Mouse (Mus musculus) spleen, adult 2 months (tissue): Measurements from ENCODE around the gene Pipox.

Experiments
- CTCF ChIP-seq: fragments of 200-500 bp; IDR thresholded peaks from 2 replicates; pipeline ENCODE4 v1.5.1; 2011; ENCODE audit warnings: mild to moderate bottlenecking, inconsistent platforms; ENCODE audit not compliant: insufficient read depth, insufficient read length, insufficient replicate concordance; ENCODE audit errors: extremely low read depth
- POLR2A ChIP-seq: fragments of 200-500 bp; IDR thresholded peaks from 2 replicates; pipeline ENCODE4 v1.6.1; 2011; ENCODE audit warnings: low read depth, low read length, inconsistent platforms

- TF ChIP-seq POLR2A (no peak), CTCF (no peak)
These were observed 17.8 kb downstream of the Pipox start for GRCm38 (mm10) chr11:77875847-77876759.
